Mouse (Mus musculus): ENCODE measurements around the gene Tgfbrap1.

The Tgfbrap1 gene

GRCm38 (mm10) chr1:43010461-43010860 lies 88.0 kb downstream of the Tgfbrap1 start:
- DNase-seq: no peak

GRCm38 (mm10) chr1:43006524-43006923 lies 91.9 kb downstream of the Tgfbrap1 start:
- DNase-seq: no peak

- DNase-seq: peak in 1 of 2 experiments; percentile 5
Measured at GRCm38 (mm10) chr1:43006051-43006514, 92.4 kb downstream of the Tgfbrap1 start.

All from cerebellum, postnatal 14 days (tissue).